Mouse (Mus musculus): ENCODE results near the gene Utp6. TPM values are rescaled to one million over a fixed set of nuclear protein-coding genes. Genes with fewer than 3 reads are reported as not detected.
A peak's percentile ranks its signal among the peaks of the same experiment; 100 is the strongest.

The Utp6 gene
- polyA plus RNA-seq, 1 experiment from 2014 or later, result 68.6 TPM

- no peak for ATAC-seq (ENCODE audit: low FRiP score, low TSS enrichment)
- Histone ChIP-seq H3K27me3 (ENCODE audit: control insufficient read depth, insufficient read depth, low read length) (no peaks in the 10 kb centered on the region), H3K4me1 (ENCODE audit: control insufficient read depth, insufficient read depth, low read length) (0 out of 2 replicates have a peak, but pooled peaks cover 5% of the 10 kb centered on the region), H3K36me3 (ENCODE audit: control insufficient read depth, insufficient read depth, low read length) (no peaks in the 10 kb centered on the region), H3K4me2 (replicated peaks; ENCODE audit: low read depth, low read length) (no peak overlapping the region), H3K27ac (ENCODE audit: low read depth, low read length) (no peak overlapping the region), H3K9me3 (ENCODE audit: control insufficient read depth, low read length) (no peaks in the 10 kb centered on the region), H3K9ac (ENCODE audit: low read depth, low read length) (no peak overlapping the region), H3K4me3 (ENCODE audit: low read length) (no peak overlapping the region)
- 39% methylated on average over 8 of the region's 8 CpGs for WGBS
These were observed 3.7 kb upstream of the Utp6 start for GRCm38 (mm10) chr11:79965896-79966295.

- Histone ChIP-seq H3K27ac (ENCODE audit: low read depth, low read length) (no peak overlapping the region), H3K4me3 (ENCODE audit: low read length) (no peak overlapping the region; the same call in 1 of the 2 replicates), H3K9ac (ENCODE audit: low read depth, low read length) (no peak overlapping the region), H3K36me3 (ENCODE audit: control insufficient read depth, insufficient read depth, low read length) (peaks cover 9% of the 10 kb centered on the region), H3K9me3 (ENCODE audit: control insufficient read depth, low read length) (no peaks in the 10 kb centered on the region), H3K27me3 (ENCODE audit: control insufficient read depth, insufficient read depth, low read length) (no peaks in the 10 kb centered on the region), H3K4me1 (ENCODE audit: control insufficient read depth, insufficient read depth, low read length) (0 out of 2 replicates have a peak, but pooled peaks cover 5% of the 10 kb centered on the region), H3K4me2 (replicated peaks; ENCODE audit: low read depth, low read length) (peak overlapping the region; percentile 55)
- ATAC-seq (ENCODE audit: low FRiP score, low TSS enrichment), result no peak
- 31% methylated on average over 8 of the region's 8 CpGs for WGBS
These were observed 1.2 kb upstream of the Utp6 start for GRCm38 (mm10) chr11:79963212-79963974.

GRCm38 (mm10) chr11:79962877-79963183, 640 bp upstream of the Utp6 start:
- H3K36me3 ChIP-seq (ENCODE audit: control insufficient read depth, insufficient read depth, low read length), result peaks cover 14% of the 10 kb centered on the region
- no peaks in the 10 kb centered on the region for H3K9me3 ChIP-seq (ENCODE audit: control insufficient read depth, low read length)
- peak overlapping the region; percentile 25; the same call in 1 of the 2 replicates for H3K9ac ChIP-seq (ENCODE audit: low read depth, low read length)
- H3K4me2 ChIP-seq (replicated peaks; ENCODE audit: low read depth, low read length), result peak overlapping the region; percentile 55
- H3K27me3 ChIP-seq (ENCODE audit: control insufficient read depth, insufficient read depth, low read length), result no peaks in the 10 kb centered on the region
- peak overlapping the region; percentile 65 for H3K4me3 ChIP-seq (ENCODE audit: low read length)
- no peak overlapping the region for H3K27ac ChIP-seq (ENCODE audit: low read depth, low read length)
- ATAC-seq (ENCODE audit: low FRiP score, low TSS enrichment), result no peak
- 6% methylated on average over 9 of the region's 9 CpGs for WGBS
- 0 out of 2 replicates have a peak, but pooled peaks cover 5% of the 10 kb centered on the region for H3K4me1 ChIP-seq (ENCODE audit: control insufficient read depth, insufficient read depth, low read length)

GRCm38 (mm10) chr11:79961346-79962124, 655 bp downstream of the Utp6 start:
- Histone ChIP-seq H3K9ac (ENCODE audit: low read depth, low read length) (peak overlapping the region; percentile 66), H3K36me3 (ENCODE audit: control insufficient read depth, insufficient read depth, low read length) (peaks cover 26% of the 10 kb centered on the region), H3K4me2 (replicated peaks; ENCODE audit: low read depth, low read length) (peak overlapping the region; percentile 52), H3K4me1 (ENCODE audit: control insufficient read depth, insufficient read depth, low read length) (0 out of 2 replicates have a peak, but pooled peaks cover 5% of the 10 kb centered on the region), H3K27me3 (ENCODE audit: control insufficient read depth, insufficient read depth, low read length) (no peaks in the 10 kb centered on the region), H3K4me3 (ENCODE audit: low read length) (peak overlapping the region; percentile 65), H3K9me3 (ENCODE audit: control insufficient read depth, low read length) (no peaks in the 10 kb centered on the region), H3K27ac (ENCODE audit: low read depth, low read length) (peak overlapping the region; percentile 59)
- 5% methylated on average over 27 of the region's 27 CpGs for WGBS
- peak; percentile 34; the same call in 1 of the 2 replicates for ATAC-seq (ENCODE audit: low FRiP score, low TSS enrichment)

GRCm38 (mm10) chr11:79947265-79947664, 14.9 kb downstream of the Utp6 start:
- Histone ChIP-seq H3K9ac (ENCODE audit: low read depth, low read length) (no peak overlapping the region), H3K4me2 (replicated peaks; ENCODE audit: low read depth, low read length) (no peak overlapping the region), H3K27me3 (ENCODE audit: control insufficient read depth, insufficient read depth, low read length) (no peaks in the 10 kb centered on the region), H3K4me3 (ENCODE audit: low read length) (no peak overlapping the region), H3K9me3 (ENCODE audit: control insufficient read depth, low read length) (no peaks in the 10 kb centered on the region), H3K36me3 (ENCODE audit: control insufficient read depth, insufficient read depth, low read length) (peaks cover 87% of the 10 kb centered on the region), H3K4me1 (ENCODE audit: control insufficient read depth, insufficient read depth, low read length) (no peaks in the 10 kb centered on the region), H3K27ac (ENCODE audit: low read depth, low read length) (no peak overlapping the region)
- 92% methylated on average over 3 of the region's 3 CpGs for WGBS
- ATAC-seq (ENCODE audit: low FRiP score, low TSS enrichment), result no peak

GRCm38 (mm10) chr11:79943601-79944000, 18.6 kb downstream of the Utp6 start:
- no peak for ATAC-seq (ENCODE audit: low FRiP score, low TSS enrichment)
- 82% methylated on average over 7 of the region's 7 CpGs for WGBS

GRCm38 (mm10) chr11:79943136-79943535, 19.1 kb downstream of the Utp6 start:
- whole genome bisulfite sequencing, result 94% methylated on average over 8 of the region's 8 CpGs
- no peak overlapping the region for H3K9ac ChIP-seq (ENCODE audit: low read depth, low read length)

More at GRCm38 (mm10) chr11:79943601-79944000, 18.6 kb downstream of the Utp6 start:
- Histone ChIP-seq H3K27ac (ENCODE audit: low read depth, low read length) (no peak overlapping the region), H3K4me2 (replicated peaks; ENCODE audit: low read depth, low read length) (no peak overlapping the region), H3K9me3 (ENCODE audit: control insufficient read depth, low read length) (no peaks in the 10 kb centered on the region), H3K36me3 (ENCODE audit: control insufficient read depth, insufficient read depth, low read length) (peaks cover 87% of the 10 kb centered on the region), H3K4me1 (ENCODE audit: control insufficient read depth, insufficient read depth, low read length) (no peaks in the 10 kb centered on the region), H3K4me3 (ENCODE audit: low read length) (no peak overlapping the region), H3K27me3 (ENCODE audit: control insufficient read depth, insufficient read depth, low read length) (no peaks in the 10 kb centered on the region), H3K9ac (ENCODE audit: low read depth, low read length) (no peak overlapping the region)

GRCm38 (mm10) chr11:79935766-79936165, 26.4 kb downstream of the Utp6 start:
- Histone ChIP-seq H3K27ac (ENCODE audit: low read depth, low read length) (no peak overlapping the region), H3K4me2 (replicated peaks; ENCODE audit: low read depth, low read length) (no peak overlapping the region), H3K9me3 (ENCODE audit: control insufficient read depth, low read length) (no peaks in the 10 kb centered on the region), H3K9ac (ENCODE audit: low read depth, low read length) (no peak overlapping the region), H3K36me3 (ENCODE audit: control insufficient read depth, insufficient read depth, low read length) (peaks cover 49% of the 10 kb centered on the region), H3K4me3 (ENCODE audit: low read length) (no peak overlapping the region), H3K27me3 (ENCODE audit: control insufficient read depth, insufficient read depth, low read length) (no peaks in the 10 kb centered on the region), H3K4me1 (ENCODE audit: control insufficient read depth, insufficient read depth, low read length) (no peaks in the 10 kb centered on the region)
- WGBS, result 93% methylated on average over 9 of the region's 9 CpGs
- ATAC-seq (ENCODE audit: low FRiP score, low TSS enrichment), result no peak

More at GRCm38 (mm10) chr11:79943136-79943535, 19.1 kb downstream of the Utp6 start:
- Histone ChIP-seq H3K36me3 (ENCODE audit: control insufficient read depth, insufficient read depth, low read length) (peaks cover 84% of the 10 kb centered on the region), H3K27ac (ENCODE audit: low read depth, low read length) (no peak overlapping the region), H3K4me1 (ENCODE audit: control insufficient read depth, insufficient read depth, low read length) (no peaks in the 10 kb centered on the region), H3K9me3 (ENCODE audit: control insufficient read depth, low read length) (no peaks in the 10 kb centered on the region), H3K4me2 (replicated peaks; ENCODE audit: low read depth, low read length) (no peak overlapping the region), H3K27me3 (ENCODE audit: control insufficient read depth, insufficient read depth, low read length) (no peaks in the 10 kb centered on the region), H3K4me3 (ENCODE audit: low read length) (no peak overlapping the region)
- no peak for ATAC-seq (ENCODE audit: low FRiP score, low TSS enrichment)

- Histone ChIP-seq H3K9me3 (ENCODE audit: control insufficient read depth, low read length) (no peaks in the 10 kb centered on the region), H3K4me3 (ENCODE audit: low read length) (no peak overlapping the region), H3K27me3 (ENCODE audit: control insufficient read depth, insufficient read depth, low read length) (no peaks in the 10 kb centered on the region), H3K27ac (ENCODE audit: low read depth, low read length) (no peak overlapping the region), H3K9ac (ENCODE audit: low read depth, low read length) (no peak overlapping the region), H3K4me2 (replicated peaks; ENCODE audit: low read depth, low read length) (no peak overlapping the region), H3K36me3 (ENCODE audit: control insufficient read depth, insufficient read depth, low read length) (no peaks in the 10 kb centered on the region), H3K4me1 (ENCODE audit: control insufficient read depth, insufficient read depth, low read length) (no peaks in the 10 kb centered on the region; the same call in 1 of the 2 replicates)
- no peak for ATAC-seq (ENCODE audit: low FRiP score, low TSS enrichment)
- 88% methylated on average over 1 of the region's 1 CpGs for WGBS
These were observed 39.4 kb downstream of the Utp6 start for GRCm38 (mm10) chr11:79922766-79923165.

All from kidney, embryonic 14.5 days (tissue).